Mouse (Mus musculus): ENCODE data around the gene Nfatc2. TPM values are rescaled to one million over a fixed set of nuclear protein-coding genes. Genes with fewer than 3 reads are reported as not detected.

The Nfatc2 gene
- polyA plus RNA-seq, 1 experiment from 2014 or later, result 13.2 TPM

- no peak overlapping the region for H3K9ac ChIP-seq (ENCODE audit: low read length)
- 86% methylated on average over 13 of the region's 13 CpGs for WGBS
These were observed 92.8 kb downstream of the Nfatc2 start for GRCm38 (mm10) chr2:168508469-168509198.

GRCm38 (mm10) chr2:168504431-168505182 is 96.8 kb downstream of the Nfatc2 start:
- Histone ChIP-seq H3K4me2 (ENCODE audit: low read length) (no peak overlapping the region), H3K4me3 (ENCODE audit: control insufficient read depth in 1 of 2, insufficient read depth in 1 of 2, low read depth in 1 of 2, low read length in 2 of 2) (no peak overlapping the region), H3K36me3 (ENCODE audit: control insufficient read depth, insufficient read depth, low read length) (peaks cover 33% of the 10 kb centered on the region), H3K27ac (replicated peaks in 1 of 2; ENCODE audit: control insufficient read depth in 1 of 2, insufficient read depth in 1 of 2, low read depth in 2 of 2, low read length in 2 of 2) (no peak overlapping the region), H3K9me3 (ENCODE audit: control insufficient read depth, low read length) (no peaks in the 10 kb centered on the region), H3K9ac (ENCODE audit: low read length) (no peak overlapping the region), H3K4me1 (ENCODE audit: control insufficient read depth in 2 of 2, insufficient read depth in 2 of 2, low read length in 2 of 2) (peaks cover 0 to 10% of the 10 kb centered on the region in 2 experiments; a peak in 3 of 4 replicates), H3K27me3 (ENCODE audit: control insufficient read depth, insufficient read depth, low read length) (no peaks in the 10 kb centered on the region)
- WGBS, result 83% methylated on average over 27 of the region's 27 CpGs
- ATAC-seq (ENCODE audit: insufficient number of reproducible peaks, insufficient read depth, low FRiP score, low read depth), result no peak

More at GRCm38 (mm10) chr2:168508469-168509198, 92.8 kb downstream of the Nfatc2 start:
- peaks cover 8% of the 10 kb centered on the region for H3K9me3 ChIP-seq (ENCODE audit: control insufficient read depth, low read length)
- ATAC-seq (ENCODE audit: insufficient number of reproducible peaks, insufficient read depth, low FRiP score, low read depth), result no peak
- H3K4me3 ChIP-seq (ENCODE audit: control insufficient read depth in 1 of 2, insufficient read depth in 1 of 2, low read depth in 1 of 2, low read length in 2 of 2), result no peak overlapping the region
- no peak overlapping the region for H3K27ac ChIP-seq (replicated peaks in 1 of 2; ENCODE audit: control insufficient read depth in 1 of 2, insufficient read depth in 1 of 2, low read depth in 2 of 2, low read length in 2 of 2)
- H3K27me3 ChIP-seq (ENCODE audit: control insufficient read depth, insufficient read depth, low read length), result no peaks in the 10 kb centered on the region
- H3K36me3 ChIP-seq (ENCODE audit: control insufficient read depth, insufficient read depth, low read length), result peaks cover 33% of the 10 kb centered on the region
- H3K4me1 ChIP-seq (ENCODE audit: control insufficient read depth in 2 of 2, insufficient read depth in 2 of 2, low read length in 2 of 2), result no peaks in the 10 kb centered on the region
- no peak overlapping the region for H3K4me2 ChIP-seq (ENCODE audit: low read length)

- H3K9me3 ChIP-seq (ENCODE audit: control insufficient read depth, low read length), result no peaks in the 10 kb centered on the region
- no peak overlapping the region for H3K4me2 ChIP-seq (ENCODE audit: low read length)
- 78% methylated on average over 6 of the region's 6 CpGs for WGBS
- H3K9ac ChIP-seq (ENCODE audit: low read length), result no peak overlapping the region
- peaks cover 36% of the 10 kb centered on the region for H3K36me3 ChIP-seq (ENCODE audit: control insufficient read depth, insufficient read depth, low read length)
- H3K27me3 ChIP-seq (ENCODE audit: control insufficient read depth, insufficient read depth, low read length), result no peaks in the 10 kb centered on the region
- no peak overlapping the region for H3K27ac ChIP-seq (replicated peaks in 1 of 2; ENCODE audit: control insufficient read depth in 1 of 2, insufficient read depth in 1 of 2, low read depth in 2 of 2, low read length in 2 of 2)
- H3K4me1 ChIP-seq (ENCODE audit: control insufficient read depth in 2 of 2, insufficient read depth in 2 of 2, low read length in 2 of 2), result peaks cover 0 to 10% of the 10 kb centered on the region in 2 experiments; a peak in 3 of 4 replicates
- no peak overlapping the region for H3K4me3 ChIP-seq (ENCODE audit: control insufficient read depth in 1 of 2, insufficient read depth in 1 of 2, low read depth in 1 of 2, low read length in 2 of 2)
- no peak for ATAC-seq (ENCODE audit: insufficient number of reproducible peaks, insufficient read depth, low FRiP score, low read depth)
These were observed 97.7 kb downstream of the Nfatc2 start for GRCm38 (mm10) chr2:168503735-168504134.

- Histone ChIP-seq H3K4me3 (ENCODE audit: control insufficient read depth in 1 of 2, insufficient read depth in 1 of 2, low read depth in 1 of 2, low read length in 2 of 2) (no peak overlapping the region), H3K9me3 (ENCODE audit: control insufficient read depth, low read length) (no peaks in the 10 kb centered on the region), H3K9ac (ENCODE audit: low read length) (no peak overlapping the region), H3K36me3 (ENCODE audit: control insufficient read depth, insufficient read depth, low read length) (peaks cover 33% of the 10 kb centered on the region), H3K4me1 (ENCODE audit: control insufficient read depth in 2 of 2, insufficient read depth in 2 of 2, low read length in 2 of 2) (peaks cover 0 to 10% of the 10 kb centered on the region in 2 experiments; a peak in 3 of 4 replicates), H3K27me3 (ENCODE audit: control insufficient read depth, insufficient read depth, low read length) (no peaks in the 10 kb centered on the region), H3K27ac (replicated peaks in 1 of 2; ENCODE audit: control insufficient read depth in 1 of 2, insufficient read depth in 1 of 2, low read depth in 2 of 2, low read length in 2 of 2) (no peak overlapping the region), H3K4me2 (ENCODE audit: low read length) (no peak overlapping the region)
- 83% methylated on average over 6 of the region's 6 CpGs for WGBS
- ATAC-seq (ENCODE audit: insufficient number of reproducible peaks, insufficient read depth, low FRiP score, low read depth), result no peak
These were observed 100.7 kb downstream of the Nfatc2 start for GRCm38 (mm10) chr2:168500750-168501149.

GRCm38 (mm10) chr2:168500244-168500643 is 101.2 kb downstream of the Nfatc2 start:
- H3K27ac ChIP-seq (replicated peaks in 1 of 2; ENCODE audit: control insufficient read depth in 1 of 2, insufficient read depth in 1 of 2, low read depth in 2 of 2, low read length in 2 of 2), result no peak overlapping the region
- no peaks in the 10 kb centered on the region for H3K27me3 ChIP-seq (ENCODE audit: control insufficient read depth, insufficient read depth, low read length)
- no peak overlapping the region for H3K4me2 ChIP-seq (ENCODE audit: low read length)
- peaks cover 0 to 10% of the 10 kb centered on the region in 2 experiments; a peak in 3 of 4 replicates for H3K4me1 ChIP-seq (ENCODE audit: control insufficient read depth in 2 of 2, insufficient read depth in 2 of 2, low read length in 2 of 2)
- no peak for ATAC-seq (ENCODE audit: insufficient number of reproducible peaks, insufficient read depth, low FRiP score, low read depth)
- peaks cover 36% of the 10 kb centered on the region for H3K36me3 ChIP-seq (ENCODE audit: control insufficient read depth, insufficient read depth, low read length)
- no peaks in the 10 kb centered on the region for H3K9me3 ChIP-seq (ENCODE audit: control insufficient read depth, low read length)
- 75% methylated on average over 6 of the region's 6 CpGs for WGBS
- no peak overlapping the region for H3K4me3 ChIP-seq (ENCODE audit: control insufficient read depth in 1 of 2, insufficient read depth in 1 of 2, low read depth in 1 of 2, low read length in 2 of 2)
- H3K9ac ChIP-seq (ENCODE audit: low read length), result no peak overlapping the region

GRCm38 (mm10) chr2:168491791-168492190 is 109.7 kb downstream of the Nfatc2 start:
- 68% methylated on average over 7 of the region's 7 CpGs for WGBS
- Histone ChIP-seq H3K4me1 (ENCODE audit: control insufficient read depth in 2 of 2, insufficient read depth in 2 of 2, low read length in 2 of 2) (peaks cover 0 to 11% of the 10 kb centered on the region in 2 experiments; a peak in 2 of 4 replicates), H3K36me3 (ENCODE audit: control insufficient read depth, insufficient read depth, low read length) (peaks cover 10% of the 10 kb centered on the region; the same call in 1 of the 2 replicates), H3K9me3 (ENCODE audit: control insufficient read depth, low read length) (0 out of 2 replicates have a peak, but pooled peaks cover 4% of the 10 kb centered on the region), H3K9ac (ENCODE audit: low read length) (no peak overlapping the region), H3K27ac (replicated peaks in 1 of 2; ENCODE audit: control insufficient read depth in 1 of 2, insufficient read depth in 1 of 2, low read depth in 2 of 2, low read length in 2 of 2) (no peak overlapping the region), H3K4me2 (ENCODE audit: low read length) (no peak overlapping the region), H3K27me3 (ENCODE audit: control insufficient read depth, insufficient read depth, low read length) (no peaks in the 10 kb centered on the region), H3K4me3 (ENCODE audit: control insufficient read depth in 1 of 2, insufficient read depth in 1 of 2, low read depth in 1 of 2, low read length in 2 of 2) (no peak overlapping the region)
- ATAC-seq (ENCODE audit: insufficient number of reproducible peaks, insufficient read depth, low FRiP score, low read depth), result peak; percentile 42; the same call in 1 of the 2 replicates

- no peak overlapping the region for H3K27ac ChIP-seq (replicated peaks in 1 of 2; ENCODE audit: control insufficient read depth in 1 of 2, insufficient read depth in 1 of 2, low read depth in 2 of 2, low read length in 2 of 2)
- WGBS, result 94% methylated on average over 13 of the region's 13 CpGs
- no peak for ATAC-seq (ENCODE audit: insufficient number of reproducible peaks, insufficient read depth, low FRiP score, low read depth)
- H3K27me3 ChIP-seq (ENCODE audit: control insufficient read depth, insufficient read depth, low read length), result no peaks in the 10 kb centered on the region
- peaks cover 0 to 11% of the 10 kb centered on the region in 2 experiments; a peak in 2 of 4 replicates for H3K4me1 ChIP-seq (ENCODE audit: control insufficient read depth in 2 of 2, insufficient read depth in 2 of 2, low read length in 2 of 2)
- no peak overlapping the region for H3K4me3 ChIP-seq (ENCODE audit: control insufficient read depth in 1 of 2, insufficient read depth in 1 of 2, low read depth in 1 of 2, low read length in 2 of 2)
- H3K4me2 ChIP-seq (ENCODE audit: low read length), result no peak overlapping the region
- peaks cover 5% of the 10 kb centered on the region; the same call in 1 of the 2 replicates for H3K36me3 ChIP-seq (ENCODE audit: control insufficient read depth, insufficient read depth, low read length)
- H3K9ac ChIP-seq (ENCODE audit: low read length), result no peak overlapping the region
- 0 out of 2 replicates have a peak, but pooled peaks cover 4% of the 10 kb centered on the region for H3K9me3 ChIP-seq (ENCODE audit: control insufficient read depth, low read length)
These were observed 111.5 kb downstream of the Nfatc2 start for GRCm38 (mm10) chr2:168489953-168490352.

Measured in heart, embryonic 14.5 days (tissue).